Mouse (Mus musculus): ENCODE results near the gene Htra2.
A peak's percentile ranks its signal among the peaks of the same experiment; 100 is the strongest.

Gene Htra2

DNA sequence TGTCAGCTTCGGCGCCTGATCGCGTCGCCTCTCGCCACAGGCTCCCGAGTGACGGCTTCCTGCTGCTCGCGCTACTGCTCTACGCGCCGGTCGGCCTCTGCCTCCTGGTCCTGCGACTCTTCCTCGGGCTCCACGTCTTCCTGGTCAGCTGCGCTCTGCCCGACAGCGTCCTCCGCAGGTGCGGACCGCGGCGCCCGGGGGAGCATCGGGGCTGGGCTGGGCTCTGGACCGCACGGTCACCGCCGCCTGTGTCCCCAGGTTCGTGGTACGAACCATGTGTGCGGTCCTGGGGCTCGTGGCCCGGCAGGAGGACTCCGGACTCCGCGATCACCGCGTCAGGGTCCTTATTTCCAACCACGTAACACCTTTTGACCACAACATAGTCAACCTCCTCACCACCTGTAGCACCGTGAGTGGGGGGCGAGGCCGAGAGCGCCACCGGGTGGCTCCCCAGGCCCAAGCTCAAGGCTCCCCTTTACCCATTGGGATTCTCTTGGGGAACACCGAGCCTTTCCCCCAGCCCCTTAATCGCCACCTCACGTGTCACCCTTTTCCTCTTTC lies at the start of gene Htra2:
Gene Htra2 (minus strand): TSS at position 403 of the 561 bp plus-strand sequence.
- peak in 1 of 2 experiments; percentile 42 for DNase-seq (ENCODE audit: low spot score in 2 of 2)

- no peak for DNase-seq (ENCODE audit: low spot score in 2 of 2)
Observed at GRCm38 (mm10) chr6:83104158-83104557, 49.1 kb upstream of the Htra2 start.

- DNase-seq (ENCODE audit: low spot score in 2 of 2) = no peak
Observed at GRCm38 (mm10) chr6:83103130-83103650, 48.1 kb upstream of the Htra2 start.

- peak; percentile 27 to 63 for DNase-seq (ENCODE audit: low spot score in 2 of 2)
Observed at GRCm38 (mm10) chr6:83101688-83102556, 46.8 kb upstream of the Htra2 start.

DNA sequence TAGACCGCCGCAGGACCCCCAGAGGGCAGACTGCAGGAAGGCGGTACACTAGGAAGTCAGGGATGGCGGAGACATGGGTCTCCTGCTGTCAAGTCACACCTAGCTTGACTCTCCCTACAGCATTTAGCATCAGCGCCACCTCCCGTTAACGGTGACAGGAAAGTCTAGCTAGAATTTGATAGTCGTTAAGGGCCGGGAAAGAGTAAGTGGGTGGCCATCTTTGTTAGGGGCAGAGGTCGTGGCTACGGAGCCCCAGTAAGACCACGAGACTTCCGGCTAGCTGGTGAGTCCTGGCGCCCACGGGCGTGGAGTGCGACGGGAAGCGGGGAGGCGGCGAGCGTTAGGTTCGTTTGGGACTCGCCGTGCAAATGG lies 46.2 kb upstream of the Htra2 start, which contains the start of the genes Ccdc142 and Gm42688:
Gene Ccdc142 (plus strand): TSS at position 286 of the 372 bp plus-strand sequence.
Gene Gm42688 (plus strand): TSS at position 302 of the 372 bp plus-strand sequence.
- peak; percentile 70 to 84 for DNase-seq (ENCODE audit: low spot score in 2 of 2)

GRCm38 (mm10) chr6:83098411-83098810 lies 43.3 kb upstream of the Htra2 start:
- DNase-seq (ENCODE audit: low spot score in 2 of 2) = no peak

- no peak for DNase-seq (ENCODE audit: low spot score in 2 of 2)
Observed at GRCm38 (mm10) chr6:83095968-83096367, 40.9 kb upstream of the Htra2 start.

DNA sequence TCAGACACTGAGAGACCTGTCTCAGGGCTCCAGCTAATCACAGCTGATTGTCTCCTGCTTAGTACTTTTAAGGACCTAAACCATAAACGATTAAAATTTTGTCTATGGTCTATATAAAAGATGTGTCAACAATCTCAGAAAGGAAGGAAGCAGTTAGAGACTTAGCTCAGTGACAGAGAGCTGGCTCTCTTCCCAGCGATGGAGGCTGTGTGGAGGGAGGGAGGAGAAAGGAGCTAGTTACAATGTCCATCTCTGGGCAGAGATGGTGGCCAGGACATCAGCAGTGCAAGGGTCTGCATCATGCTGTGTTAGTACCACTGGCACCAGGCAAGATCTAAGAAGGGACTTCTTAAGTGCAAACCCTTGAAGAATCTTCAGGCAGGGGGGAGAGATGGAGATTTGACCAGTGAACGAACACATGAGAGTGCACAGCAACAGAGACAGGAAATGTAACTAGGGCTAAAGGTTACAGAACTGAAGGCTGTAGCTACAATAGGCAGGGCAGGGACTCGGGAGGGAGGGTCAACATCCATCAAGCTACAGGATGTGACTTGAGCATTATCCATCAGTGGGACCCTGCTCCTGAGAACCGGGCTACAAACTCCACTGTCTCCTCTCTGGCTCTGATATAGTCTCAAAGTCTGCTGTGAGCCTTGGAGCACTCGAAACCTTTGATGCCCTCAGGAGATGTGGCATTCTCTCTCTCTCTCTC lies 37.5 kb upstream of the Htra2 start:
- no peak for DNase-seq (ENCODE audit: low spot score in 2 of 2)

GRCm38 (mm10) chr6:83087926-83088260 lies 32.8 kb upstream of the Htra2 start:
- DNase-seq (ENCODE audit: low spot score in 2 of 2) = no peak

- DNase-seq (ENCODE audit: low spot score in 2 of 2) = peak in 1 of 2 experiments; percentile 14
Observed at GRCm38 (mm10) chr6:83087205-83087925, 32.3 kb upstream of the Htra2 start.

- no peak for DNase-seq (ENCODE audit: low spot score in 2 of 2)
Observed at GRCm38 (mm10) chr6:83086121-83087035, 31.3 kb upstream of the Htra2 start, which contains the start of gene Lbx2. Lbx2 (plus strand) TSS chr6:83086367.

DNA sequence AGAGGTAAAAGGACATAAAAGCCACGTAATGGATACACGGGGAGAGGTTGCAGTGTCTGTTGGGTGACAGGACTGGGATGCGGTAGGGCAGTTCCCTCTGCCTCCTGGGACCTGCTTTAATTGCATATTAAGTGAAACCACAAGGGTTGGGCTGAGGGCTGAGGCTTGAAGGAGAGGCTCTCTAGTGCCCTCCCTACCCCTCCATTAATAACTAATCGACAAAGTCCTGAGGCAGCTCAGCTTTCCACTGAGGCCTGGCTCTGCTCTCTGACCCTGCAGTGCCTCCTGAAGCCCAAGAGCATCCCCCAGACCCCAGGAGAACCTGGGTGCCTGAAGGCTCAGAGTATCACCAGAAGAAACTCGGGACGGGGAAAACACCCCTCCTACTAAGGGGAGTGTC lies 29.4 kb upstream of the Htra2 start:
- no peak for DNase-seq (ENCODE audit: low spot score in 2 of 2)

DNA sequence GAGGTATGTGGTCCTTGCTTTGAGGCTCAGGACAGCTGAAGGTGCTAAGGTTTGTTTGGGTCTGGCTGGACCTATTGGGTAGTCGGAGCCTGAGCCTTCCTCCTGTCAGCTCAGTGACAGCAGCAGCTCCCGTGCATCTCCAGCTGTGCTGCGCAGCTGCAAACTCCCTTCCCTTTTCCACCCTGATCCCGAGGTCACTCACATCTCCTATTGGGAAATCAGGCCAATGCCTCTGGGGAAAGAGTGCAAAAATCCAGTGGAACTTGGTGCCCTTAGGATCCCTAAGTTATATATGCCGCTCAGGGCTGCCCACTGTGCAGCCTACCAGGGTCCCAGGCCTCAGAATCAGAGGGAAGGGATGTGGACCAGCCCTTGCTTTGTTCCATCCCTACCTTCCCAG lies 28.4 kb upstream of the Htra2 start:
- no peak for DNase-seq (ENCODE audit: low spot score in 2 of 2)

- DNase-seq (ENCODE audit: low spot score in 2 of 2) = no peak
Observed at GRCm38 (mm10) chr6:83080210-83080609, 25.1 kb upstream of the Htra2 start.

- DNase-seq (ENCODE audit: low spot score in 2 of 2) = peak; percentile 99
Observed at GRCm38 (mm10) chr6:83078324-83078858, 23.3 kb upstream of the Htra2 start.

DNA sequence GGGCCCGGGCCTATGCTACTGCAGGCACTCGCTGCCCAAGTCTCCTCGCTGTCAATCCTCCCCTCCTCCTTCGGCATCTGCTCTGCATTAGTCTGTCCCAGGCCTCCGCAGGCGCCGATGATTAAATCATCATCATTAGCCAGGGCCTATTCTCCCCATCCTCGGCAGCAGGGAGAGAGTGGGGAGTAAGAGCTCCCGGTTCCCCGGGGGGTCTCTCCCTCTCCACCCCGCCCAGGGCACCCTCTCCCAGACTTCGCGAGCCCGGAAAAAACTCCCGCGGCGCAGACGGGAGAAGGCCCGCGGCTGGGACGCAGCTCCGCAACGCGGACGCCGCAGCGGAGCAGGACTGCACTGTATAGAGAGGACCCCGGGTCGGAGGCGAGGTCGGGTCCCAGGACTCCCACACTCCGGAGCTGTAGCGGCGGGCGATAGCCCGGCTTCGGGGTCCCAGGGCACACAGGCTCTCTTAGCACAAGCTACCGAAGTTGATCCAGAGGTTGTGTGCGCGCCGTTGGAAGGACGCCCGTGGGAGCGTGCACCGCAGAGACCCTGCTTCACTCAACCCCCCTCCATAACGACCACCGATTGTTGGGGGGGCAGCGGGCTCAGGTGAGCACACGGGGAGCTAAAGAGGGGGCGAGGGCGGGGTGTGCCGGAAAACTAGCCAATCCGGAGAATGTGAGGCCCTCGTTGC lies 22.7 kb upstream of the Htra2 start, which contains the start of gene Pcgf1:
Gene Pcgf1 (plus strand): TSS at position 240 of the 694 bp plus-strand sequence.
- no peak for DNase-seq (ENCODE audit: low spot score in 2 of 2)

- no peak for DNase-seq (ENCODE audit: low spot score in 2 of 2)
Observed at GRCm38 (mm10) chr6:83074979-83075378, 19.9 kb upstream of the Htra2 start.

DNA sequence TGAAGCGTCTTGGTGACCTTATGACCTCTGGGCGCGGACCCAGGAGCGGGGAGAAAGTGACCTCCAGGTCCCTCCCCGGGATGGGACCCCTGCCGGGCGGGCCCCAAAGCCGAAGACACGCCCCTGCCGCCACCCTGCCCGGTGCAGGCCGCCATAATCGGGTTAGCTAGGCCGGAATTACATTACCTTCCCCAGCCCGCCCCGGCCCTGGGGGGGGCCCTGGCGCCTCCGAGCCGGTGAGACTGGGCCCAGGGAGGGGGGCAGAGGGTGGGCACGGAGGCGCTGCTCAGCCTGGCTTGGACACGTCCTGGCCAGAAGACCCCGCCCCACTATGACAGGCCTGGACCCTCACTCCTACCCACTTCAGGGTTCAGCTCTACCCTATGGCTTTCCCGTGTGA lies 16.1 kb upstream of the Htra2 start:
- no peak for DNase-seq (ENCODE audit: low spot score in 2 of 2)

Data from cerebellum, postnatal 4 days (tissue).